Mouse (Mus musculus): ENCODE measurements around the gene Gpr1.
"Not testable (repeated sequence)": the region's sequence is repeated elsewhere in the genome, so short reads cannot be mapped to it uniquely, and the experiment has no call there.

Gpr1 gene

GRCm38 (mm10) chr1:63188536-63188935 lies 25.8 kb downstream of the Gpr1 start:
- in situ Hi-C loops (cut with MboI; ENCODE audit: low pct_unique_long_range_greater_than_20kb in 1 of 2, low sequenced_read_pairs in 2 of 2, unreplicated experiment in 1 of 2): no loop called here

DNA sequence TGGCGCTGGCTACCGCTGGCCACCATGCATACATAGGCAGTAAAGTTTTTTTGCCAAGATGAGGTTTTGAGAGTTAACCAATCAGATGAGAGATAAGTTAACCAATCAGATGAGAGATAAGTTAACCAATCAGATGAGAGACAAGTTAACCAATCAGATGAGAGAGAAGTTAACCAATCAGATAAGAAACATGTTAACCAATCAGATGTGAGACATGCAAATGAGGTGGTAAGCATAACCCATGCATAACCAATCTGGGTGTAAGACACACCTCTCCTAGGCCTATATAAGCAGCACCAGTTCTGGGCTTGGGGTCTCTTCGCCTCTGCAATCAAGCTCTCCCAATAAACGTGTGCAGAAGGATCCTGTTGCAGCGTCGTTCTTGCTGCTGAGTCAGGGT lies 28.9 kb downstream of the Gpr1 start:
- in situ Hi-C loops (cut with MboI; ENCODE audit: low pct_unique_long_range_greater_than_20kb in 1 of 2, low sequenced_read_pairs in 2 of 2, unreplicated experiment in 1 of 2): not testable (repeated sequence)

- in situ Hi-C loops (cut with MboI; ENCODE audit: low pct_unique_long_range_greater_than_20kb in 1 of 2, low sequenced_read_pairs in 2 of 2, unreplicated experiment in 1 of 2): loop anchor here (5.0 kb wide), 1 partner anchor 35 kb away; no protein-coding TSS in a partner anchor
Measured at GRCm38 (mm10) chr1:63182636-63183270, 31.6 kb downstream of the Gpr1 start.

DNA sequence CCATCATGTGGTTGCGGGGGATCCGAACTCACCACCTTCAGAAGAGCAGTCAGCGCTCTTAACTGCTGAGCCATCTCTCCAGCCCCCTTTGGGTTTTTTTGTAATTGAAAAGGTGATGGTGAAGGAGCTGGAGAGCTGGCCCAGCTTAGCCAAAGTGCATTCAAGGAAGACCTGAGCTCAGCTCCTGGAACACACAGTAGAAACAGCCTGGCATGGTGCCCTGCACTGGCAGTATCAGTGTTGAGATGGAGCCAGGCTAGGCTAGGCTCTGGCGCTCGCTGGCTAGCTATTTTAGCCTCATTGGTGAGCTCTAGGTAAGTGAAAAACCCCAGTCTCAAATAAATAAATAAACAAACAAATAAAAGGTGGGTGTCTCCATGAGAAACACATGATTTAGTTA lies 32.1 kb downstream of the Gpr1 start:
- in situ Hi-C loops (cut with MboI; ENCODE audit: low pct_unique_long_range_greater_than_20kb in 1 of 2, low sequenced_read_pairs in 2 of 2, unreplicated experiment in 1 of 2): loop anchor here (5.0 kb wide), 1 partner anchor 35 kb away; no protein-coding TSS in a partner anchor

DNA sequence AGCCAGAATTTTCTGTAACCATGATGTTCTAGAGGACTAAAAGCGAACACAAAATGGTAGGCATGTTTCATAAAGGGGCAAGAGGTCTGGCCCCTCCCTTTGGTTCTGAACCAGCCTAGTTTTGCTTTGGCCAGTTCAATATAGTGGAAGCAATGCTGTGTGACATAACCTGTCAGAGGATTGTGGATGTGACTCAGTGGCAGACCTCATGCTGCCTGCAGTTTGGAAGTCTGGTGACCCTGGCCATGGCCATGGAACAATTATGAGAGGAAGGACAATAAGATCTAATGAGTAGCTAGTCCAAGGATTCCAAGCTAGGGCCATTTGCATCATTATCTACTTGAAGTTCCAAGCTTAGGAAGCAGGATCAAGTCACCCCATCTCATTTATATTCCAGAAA lies 32.9 kb downstream of the Gpr1 start:
- in situ Hi-C loops (cut with MboI; ENCODE audit: low pct_unique_long_range_greater_than_20kb in 1 of 2, low sequenced_read_pairs in 2 of 2, unreplicated experiment in 1 of 2): loop anchor here (5.0 kb wide), 1 partner anchor 36 kb away; no protein-coding TSS in a partner anchor

DNA sequence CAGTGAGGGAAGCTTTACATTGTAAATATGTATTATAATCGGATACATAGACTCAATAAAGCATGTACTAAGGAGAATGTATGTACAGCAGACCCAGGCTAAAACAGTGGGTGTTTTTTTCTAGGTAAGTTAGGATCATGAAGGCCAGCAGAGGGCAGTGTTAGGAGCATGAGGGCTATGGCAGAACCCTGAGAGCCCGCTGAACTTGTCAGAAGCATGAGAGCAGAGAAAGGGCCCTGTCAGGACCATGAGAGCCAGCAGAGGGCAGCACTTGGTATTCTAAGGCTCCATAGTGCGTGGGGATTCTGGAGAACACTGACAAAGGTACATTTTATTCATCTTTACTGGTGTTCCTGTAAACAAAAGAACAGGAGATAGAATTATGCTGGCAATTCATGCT lies 33.3 kb downstream of the Gpr1 start:
- in situ Hi-C loops (cut with MboI; ENCODE audit: low pct_unique_long_range_greater_than_20kb in 1 of 2, low sequenced_read_pairs in 2 of 2, unreplicated experiment in 1 of 2): loop anchor here (5.0 kb wide), 1 partner anchor 36 kb away; no protein-coding TSS in a partner anchor

DNA sequence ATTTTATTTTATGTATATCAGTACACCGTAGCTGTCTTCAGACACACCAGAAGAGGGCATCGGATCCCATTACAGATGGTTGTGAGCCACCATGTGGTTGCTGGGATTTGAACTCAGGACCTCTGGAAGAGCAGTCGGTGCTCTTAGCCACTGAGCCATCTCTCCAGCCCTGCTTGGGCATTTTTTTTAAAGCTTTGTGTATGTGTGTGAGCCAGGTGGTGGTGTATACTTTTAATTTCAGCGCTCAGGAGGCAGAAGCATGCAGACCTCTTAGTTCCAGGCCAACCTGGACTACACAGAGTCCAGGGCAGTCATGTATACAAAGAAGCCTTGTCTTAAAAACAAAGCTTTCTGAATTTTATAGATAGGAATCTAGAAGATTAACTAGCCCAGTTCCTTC lies 33.8 kb downstream of the Gpr1 start:
- in situ Hi-C loops (cut with MboI; ENCODE audit: low pct_unique_long_range_greater_than_20kb in 1 of 2, low sequenced_read_pairs in 2 of 2, unreplicated experiment in 1 of 2): loop anchor here (5.0 kb wide), 1 partner anchor 37 kb away; no protein-coding TSS in a partner anchor

- in situ Hi-C loops (cut with MboI; ENCODE audit: low pct_unique_long_range_greater_than_20kb in 1 of 2, low sequenced_read_pairs in 2 of 2, unreplicated experiment in 1 of 2): loop anchor here (5.0 kb wide), 1 partner anchor 37 kb away; no protein-coding TSS in a partner anchor
Measured at GRCm38 (mm10) chr1:63180122-63180521, 34.2 kb downstream of the Gpr1 start.

GRCm38 (mm10) chr1:63178308-63178707 lies 36.0 kb downstream of the Gpr1 start:
- in situ Hi-C loops (cut with MboI; ENCODE audit: low pct_unique_long_range_greater_than_20kb in 1 of 2, low sequenced_read_pairs in 2 of 2, unreplicated experiment in 1 of 2): no loop called here

DNA sequence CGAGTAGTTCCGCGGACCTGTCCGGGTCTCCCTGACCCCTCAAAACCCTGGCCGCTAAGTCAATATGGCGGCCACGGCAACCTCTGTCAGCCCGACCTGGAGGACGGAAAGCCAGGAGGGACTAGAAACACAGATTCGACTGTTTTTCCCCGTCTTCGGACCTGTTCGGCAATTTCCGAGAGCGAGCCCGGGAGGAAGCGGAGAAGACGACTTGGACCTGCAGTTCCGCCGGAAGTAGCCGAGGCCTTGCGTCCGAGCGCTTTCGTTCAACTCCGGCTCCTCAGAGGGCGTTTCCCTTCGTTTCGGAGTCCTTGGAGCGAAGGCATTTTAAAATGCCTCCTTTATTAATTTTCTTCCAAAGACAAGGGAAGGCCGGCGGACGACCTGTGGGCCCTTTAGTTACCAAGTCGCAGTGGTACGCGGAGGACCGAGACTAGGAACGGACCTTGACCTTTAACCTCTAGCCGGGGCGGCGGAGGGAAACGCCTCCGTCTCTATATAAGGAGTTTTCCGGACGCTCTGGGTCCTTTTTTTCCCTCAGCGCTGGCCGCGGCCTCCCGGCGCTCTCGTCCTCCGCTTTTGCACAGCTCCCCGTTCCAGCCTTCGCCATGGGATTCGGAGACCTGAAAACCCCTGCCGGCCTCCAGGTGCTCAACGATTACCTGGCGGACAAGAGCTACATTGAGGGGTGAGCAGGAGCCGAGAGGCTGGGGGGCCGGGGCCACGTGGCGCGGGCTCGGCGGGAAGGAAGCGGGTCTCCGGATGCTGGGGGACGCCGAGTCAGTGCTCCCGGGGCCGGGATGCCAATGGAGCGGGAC lies 37.5 kb downstream of the Gpr1 start, which contains the start of the genes Eef1b2 and Ndufs1:
Gene Eef1b2 (plus strand): TSS at position 222 of the 818 bp plus-strand sequence.
Gene Ndufs1 (minus strand): TSS at position 230 of the 818 bp plus-strand sequence.
- in situ Hi-C loops (cut with MboI; ENCODE audit: low pct_unique_long_range_greater_than_20kb in 1 of 2, low sequenced_read_pairs in 2 of 2, unreplicated experiment in 1 of 2): no loop called here

DNA sequence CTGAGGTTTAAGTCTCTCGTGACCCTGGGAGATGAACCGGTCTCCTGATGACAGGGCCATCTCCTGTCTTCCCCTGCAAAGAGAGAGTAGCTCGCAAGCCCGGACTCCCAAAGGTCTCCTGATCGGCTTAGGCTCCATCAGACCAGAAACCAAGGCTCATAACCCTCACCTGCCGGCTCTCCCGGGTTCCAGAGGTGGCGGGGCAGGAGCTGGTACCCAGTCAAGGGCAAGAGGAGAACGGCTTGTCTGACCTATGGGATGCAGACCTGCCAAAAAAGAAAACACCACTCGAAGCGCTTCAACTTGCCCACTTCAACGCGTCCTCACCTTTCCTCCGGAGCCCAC lies 38.1 kb downstream of the Gpr1 start:
- in situ Hi-C loops (cut with MboI; ENCODE audit: low pct_unique_long_range_greater_than_20kb in 1 of 2, low sequenced_read_pairs in 2 of 2, unreplicated experiment in 1 of 2): no loop called here

DNA sequence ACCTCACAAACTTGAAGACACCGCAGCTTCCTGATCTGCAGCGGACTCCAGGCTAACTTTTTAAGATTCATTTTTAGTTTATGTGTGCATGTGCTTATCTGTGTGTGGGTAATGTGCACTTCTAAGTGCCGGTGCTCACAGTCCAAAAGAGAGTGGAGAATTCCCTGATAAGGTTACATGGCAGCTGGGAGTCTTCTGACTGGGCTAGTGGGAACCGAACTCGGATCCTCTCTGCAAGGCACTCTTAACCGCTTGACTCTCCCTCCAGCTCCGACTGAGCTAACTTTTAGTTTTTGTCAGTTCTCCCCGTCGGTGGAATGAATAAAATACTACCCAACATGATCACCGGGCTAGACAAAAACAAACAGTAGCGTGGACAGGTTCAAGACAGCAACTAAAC lies 38.5 kb downstream of the Gpr1 start:
- in situ Hi-C loops (cut with MboI; ENCODE audit: low pct_unique_long_range_greater_than_20kb in 1 of 2, low sequenced_read_pairs in 2 of 2, unreplicated experiment in 1 of 2): no loop called here

- in situ Hi-C loops (cut with MboI; ENCODE audit: low pct_unique_long_range_greater_than_20kb in 1 of 2, low sequenced_read_pairs in 2 of 2, unreplicated experiment in 1 of 2): no loop called here
Measured at GRCm38 (mm10) chr1:63168638-63169037, 45.7 kb downstream of the Gpr1 start.

DNA sequence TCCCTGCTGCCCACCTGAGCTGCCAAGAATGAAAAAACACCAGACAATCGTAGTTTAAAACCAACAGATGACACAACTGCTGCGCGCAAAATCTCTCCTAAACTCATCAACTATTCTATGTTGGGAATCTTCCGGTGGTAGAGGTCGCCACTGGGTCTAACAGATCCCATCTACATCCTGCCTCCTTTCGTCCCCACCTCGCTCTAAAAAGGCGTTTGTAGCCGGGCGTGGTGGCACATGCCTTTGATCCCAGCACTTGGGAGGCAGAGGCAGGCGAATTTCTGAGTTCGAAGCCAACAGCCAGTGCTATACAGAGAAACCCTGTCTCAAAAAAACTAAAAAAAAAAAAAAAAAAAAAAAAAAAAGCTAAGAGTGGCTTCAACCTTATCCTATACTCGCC lies 74.1 kb downstream of the Gpr1 start:
- in situ Hi-C loops (cut with MboI; ENCODE audit: low pct_unique_long_range_greater_than_20kb in 1 of 2, low sequenced_read_pairs in 2 of 2, unreplicated experiment in 1 of 2): loop anchor here in 1 of 2 experiments (25.0 kb wide), 1 partner anchor 378 kb away; no protein-coding TSS in a partner anchor

GRCm38 (mm10) chr1:63138586-63138985 lies 75.8 kb downstream of the Gpr1 start:
- in situ Hi-C loops (cut with MboI; ENCODE audit: low pct_unique_long_range_greater_than_20kb in 1 of 2, low sequenced_read_pairs in 2 of 2, unreplicated experiment in 1 of 2): loop anchor here in 1 of 2 experiments (25.0 kb wide), 1 partner anchor 376 kb away; no protein-coding TSS in a partner anchor

GRCm38 (mm10) chr1:63137971-63138370 lies 76.4 kb downstream of the Gpr1 start:
- in situ Hi-C loops (cut with MboI; ENCODE audit: low pct_unique_long_range_greater_than_20kb in 1 of 2, low sequenced_read_pairs in 2 of 2, unreplicated experiment in 1 of 2): loop anchor here in 1 of 2 experiments (25.0 kb wide), 1 partner anchor 376 kb away; no protein-coding TSS in a partner anchor

GRCm38 (mm10) chr1:63134530-63134929 lies 79.8 kb downstream of the Gpr1 start:
- in situ Hi-C loops (cut with MboI; ENCODE audit: low pct_unique_long_range_greater_than_20kb in 1 of 2, low sequenced_read_pairs in 2 of 2, unreplicated experiment in 1 of 2): loop anchor here in 1 of 2 experiments (25.0 kb wide), 1 partner anchor 372 kb away; no protein-coding TSS in a partner anchor

All from mouse embryonic stem cell (cell line).